Mouse (Mus musculus) liver, postnatal 0 days (tissue): ENCODE results near the gene Ube2j1.

ENCODE experiments used
- CTCF ChIP-seq: sonication (generic); IDR thresholded peaks from 2 replicates; pipeline ENCODE4 v1.5.1; 2016; ENCODE audit warnings: antibody characterized with exemption, low read depth
- EP300 ChIP-seq: IDR thresholded peaks from 2 replicates; pipeline ENCODE4 v1.6.1; 2016; ENCODE audit warnings: antibody characterized with exemption, low read depth, mild to moderate bottlenecking

GRCm38 (mm10) chr4:33054426-33054825 is 23.2 kb downstream of the Ube2j1 start:
- TF ChIP-seq CTCF (no peak), EP300 (no peak)
